Comparison of ENCODE assay signal across 19 mouse cellular contexts in the genomic region with DNA sequence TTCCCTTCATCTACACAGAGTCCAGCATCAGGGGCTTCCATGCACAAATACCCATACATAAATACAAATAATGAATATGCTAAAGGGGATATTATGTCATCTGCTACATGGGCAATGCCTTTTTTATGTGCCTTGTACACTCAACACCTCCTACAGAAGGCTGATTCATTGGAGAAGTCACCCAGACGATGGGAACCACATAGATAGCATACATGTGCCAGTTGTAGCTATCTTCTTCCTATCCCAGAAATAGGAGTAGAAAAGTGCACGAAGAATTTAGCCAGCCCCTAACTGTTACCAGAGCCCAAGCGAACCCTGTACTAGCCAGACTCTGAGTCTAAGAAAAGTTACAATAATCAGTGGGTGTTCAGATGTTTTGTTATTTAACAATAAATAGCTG. TPM values are rescaled to one million over a fixed set of nuclear protein-coding genes. Genes with fewer than 3 reads are reported as not detected.
DNase-seq lines count a peak whose midpoint lies in the region; ATAC-seq lines count a peak whose summit lies in the region.
"Had no signal": no experiment of that assay in that cellular context is flagged by ENCODE, and none has a peak within 500 bp of the region (broad histone marks: within the 10 kb centered on the region; RNA-seq: fewer than 3 reads in every experiment).

No protein-coding gene starts in this region.

- ATAC-seq in kidney, embryonic 15.5 days (replicated peaks; ENCODE audit: low FRiP score): no peak
- ATAC-seq: forebrain, embryonic 13.5 days; forebrain, embryonic 15.5 days had no signal

- no peaks in the 10 kb centered on the region for H3K36me3 ChIP-seq in kidney, embryonic 15.5 days
- H3K36me3 ChIP-seq: embryonic facial prominence, embryonic 12.5 days; forebrain, embryonic 15.5 days had no signal

- WGBS in kidney, embryonic 15.5 days: 91% methylated on average over 3 of the region's 3 CpGs

- DNase-seq in heart, adult 11 months: peak; percentile 64
- DNase-seq in heart, postnatal 36 days: no peak
- DNase-seq in right cerebral cortex, adult 18-20 months: peak; percentile 32
- no peak for DNase-seq in right cerebral cortex, postnatal 4 days
- DNase-seq in brain, adult 2 months (ENCODE audit: low read depth, low spot score): peak; percentile 61
- peak; percentile 52 for DNase-seq in telencephalon, adult 2 months (ENCODE audit: low read depth, low spot score)
- DNase-seq: adrenal gland, adult 2 months; adrenal gland, postnatal 10 days; adrenal gland, postnatal 25 days; cerebellum, adult 11-12 months; cerebellum, adult 2 months; cerebellum, adult 9-10 months; cerebellum, postnatal 10 days; cerebellum, postnatal 25 days had no signal

- no peak overlapping the region for H3K4me2 ChIP-seq in kidney, embryonic 15.5 days
- H3K4me2 ChIP-seq: embryonic facial prominence, embryonic 12.5 days; forebrain, embryonic 13.5 days; forebrain, embryonic 15.5 days had no signal

- H3K4me3 ChIP-seq in kidney, embryonic 15.5 days (replicated peaks): no peak overlapping the region
- H3K4me3 ChIP-seq: embryonic facial prominence, embryonic 10.5 days; embryonic facial prominence, embryonic 12.5 days; forebrain, embryonic 13.5 days; forebrain, embryonic 15.5 days had no signal

- H3K9me3 ChIP-seq in kidney, embryonic 15.5 days (replicated peaks): no peaks in the 10 kb centered on the region
- H3K9me3 ChIP-seq: embryonic facial prominence, embryonic 10.5 days; embryonic facial prominence, embryonic 12.5 days; forebrain, embryonic 13.5 days; forebrain, embryonic 15.5 days had no signal

- no peaks in the 10 kb centered on the region for H3K4me1 ChIP-seq in kidney, embryonic 15.5 days
- H3K4me1 ChIP-seq: embryonic facial prominence, embryonic 12.5 days; forebrain, embryonic 13.5 days; forebrain, embryonic 15.5 days had no signal

- H3K27ac ChIP-seq in kidney, embryonic 15.5 days: no peak overlapping the region
- H3K27ac ChIP-seq: embryonic facial prominence, embryonic 10.5 days; embryonic facial prominence, embryonic 12.5 days; forebrain, embryonic 13.5 days; forebrain, embryonic 15.5 days had no signal

- no peaks in the 10 kb centered on the region for H3K27me3 ChIP-seq in kidney, embryonic 15.5 days
- H3K27me3 ChIP-seq: embryonic facial prominence, embryonic 12.5 days; forebrain, embryonic 13.5 days; forebrain, embryonic 15.5 days had no signal

- no peak overlapping the region for H3K9ac ChIP-seq in kidney, embryonic 15.5 days
- H3K9ac ChIP-seq: embryonic facial prominence, embryonic 12.5 days; forebrain, embryonic 13.5 days; forebrain, embryonic 15.5 days had no signal

- intact Hi-C loops in heart, postnatal 36 days (cut with DNase I): no loop called here

RNA-seq across cellular contexts. Expression of a gene that starts 20.9 kb away (rescaled TPM):
- total RNA-seq in heart, postnatal 36 days (2021): 100 to 1,000 TPM; 543 to 581 TPM
- polyA plus RNA-seq in kidney, embryonic 15.5 days (2015; fragmentation: Nextera tagmentation; extraction: Ambion mirVana): 429 and 508 TPM in 2 replicates

RNA-seq across cellular contexts. Expression of a gene that starts 21.2 kb away (rescaled TPM):
- 10 to 100 TPM; 32.7 to 36.0 TPM for total RNA-seq in heart, postnatal 36 days (2021)
- 15.0 and 17.6 TPM in 2 replicates for polyA plus RNA-seq in kidney, embryonic 15.5 days (2015; fragmentation: Nextera tagmentation; extraction: Ambion mirVana)

RNA-seq across cellular contexts. Expression of a gene that starts 39.5 kb away (rescaled TPM):
- total RNA-seq in heart, postnatal 36 days (2021): 10 to 100 TPM; 38.5 to 41.5 TPM
- polyA plus RNA-seq in kidney, embryonic 15.5 days (2015; fragmentation: Nextera tagmentation; extraction: Ambion mirVana): 140 and 148 TPM in 2 replicates

RNA-seq across cellular contexts. Expression of a gene that starts 53.2 kb away (rescaled TPM):
- total RNA-seq in heart, postnatal 36 days (2021): 100 to 1,000 TPM in 1 of 2 experiments, 10 to 100 TPM in 1; 88.5 to 111 TPM
- polyA plus RNA-seq in kidney, embryonic 15.5 days (2015; fragmentation: Nextera tagmentation; extraction: Ambion mirVana): 9.6 and 9.9 TPM in 2 replicates

Comparison
In these comparisons a context has a peak if more than half of its experiments do, and no peak if none do; other contexts are left out.
1. DNase-seq: peak in heart, adult 11 months (single experiment), right cerebral cortex, adult 18-20 months (single experiment), brain, adult 2 months (single experiment) and telencephalon, adult 2 months (single experiment); none in heart, postnatal 36 days (0 of 2) and right cerebral cortex, postnatal 4 days (single experiment).